Mouse (Mus musculus) MEL (cell line): Measurements from ENCODE around the gene Cspg5. TPM values are rescaled to one million over a fixed set of nuclear protein-coding genes. Genes with fewer than 3 reads are reported as not detected.

Experiments
- DNase-seq: peaks from one replicate; pipeline ENCODE4 v3.0.0; 2011; ENCODE audit warnings: low read depth, low spot score
- H3K27ac ChIP-seq: 2 replicates; pipeline ENCODE4 v1.5.1; 2012; ENCODE audit warnings: low read depth, mild to moderate bottlenecking, control low read depth, low read length, moderate library complexity; ENCODE audit not compliant: control insufficient read depth
- H3K27me3 ChIP-seq, 2 experiments: fragments of 150-350 bp in 1 of 2; sonication (generic) in 1 of 2; 2 replicates each; pipeline ENCODE4 v1.6.1; 2012; ENCODE audit warnings: low read length in 2 of 2, mild to moderate bottlenecking in 2 of 2, improper control_type of control experiment in 1 of 2, moderate library complexity in 1 of 2; ENCODE audit not compliant: insufficient read depth in 2 of 2, control insufficient read depth in 1 of 2
- H3K36me3 ChIP-seq, 2 experiments: 2 replicates each; pipeline ENCODE4 v1.6.1; 2012 to 2014; ENCODE audit warnings: low read length in 2 of 2, improper control_type of control experiment in 1 of 2, inconsistent platforms in 1 of 2, mild to moderate bottlenecking in 1 of 2; ENCODE audit not compliant: insufficient read depth in 2 of 2, control insufficient read depth in 1 of 2
- H3K4me1 ChIP-seq, 2 experiments: fragments of 150-350 bp in 1 of 2; sonication (generic) in 1 of 2; 2 replicates each; pipeline ENCODE4 v1.6.1; 2012; ENCODE audit warnings: low read length in 2 of 2, improper control_type of control experiment in 1 of 2, mild to moderate bottlenecking in 1 of 2; ENCODE audit not compliant: insufficient read depth in 2 of 2, control insufficient read depth in 1 of 2
- H3K4me3 ChIP-seq, 2 experiments: fragments of 150-350 bp in 1 of 2; sonication (generic) in 1 of 2; 2 replicates each; pipeline ENCODE4 v1.5.1; 2012; ENCODE audit warnings: low read depth in 2 of 2, low read length in 2 of 2, mild to moderate bottlenecking in 2 of 2, moderate library complexity in 2 of 2, control low read depth in 1 of 2, improper control_type of control experiment in 1 of 2; ENCODE audit not compliant: control insufficient read depth in 1 of 2, insufficient read depth in 1 of 2
- H3K79me2 ChIP-seq: 2 replicates; pipeline ENCODE4 v1.6.1; 2012; ENCODE audit warnings: mild to moderate bottlenecking, low read length, moderate library complexity; ENCODE audit not compliant: control insufficient read depth, poor library complexity, insufficient read depth
- H3K9ac ChIP-seq: 2 replicates; pipeline ENCODE4 v1.6.1; 2012; ENCODE audit warnings: low read depth, mild to moderate bottlenecking, control low read depth, low read length, moderate library complexity; ENCODE audit not compliant: control insufficient read depth, poor library complexity, severe bottlenecking
- H3K9me3 ChIP-seq: fragments of 150-350 bp; sonication (generic); replicated peaks from 2 replicates; pipeline ENCODE4 v1.6.1; 2012; ENCODE audit warnings: mild to moderate bottlenecking, low read length, improper control_type of control experiment, moderate library complexity; ENCODE audit not compliant: insufficient read depth
- BHLHE40 ChIP-seq: IDR thresholded peaks from 2 replicates; pipeline ENCODE4 v1.6.1; 2012; ENCODE audit warnings: low read depth, mild to moderate bottlenecking, inconsistent platforms, low read length, improper control_type of control experiment, borderline replicate concordance
- CHD1 ChIP-seq: IDR thresholded peaks from 2 replicates; pipeline ENCODE4 v1.6.1; 2012; ENCODE audit warnings: low read depth, mild to moderate bottlenecking, inconsistent platforms, low read length, improper control_type of control experiment
- CTCF ChIP-seq, 3 experiments: IDR thresholded peaks in 2 of 3; conservative IDR thresholded peaks in 1 of 3; 2 replicates each; pipeline ENCODE4 v1.5.1; 2011 to 2012; ENCODE audit warnings: low read length in 3 of 3, low read depth in 2 of 3, mild to moderate bottlenecking in 2 of 3, improper control_type of control experiment in 1 of 3, inconsistent platforms in 1 of 3, mixed read lengths in 1 of 3, moderate library complexity in 1 of 3; ENCODE audit not compliant: control insufficient read depth in 1 of 3, insufficient read depth in 1 of 3, poor library complexity in 1 of 3, severe bottlenecking in 1 of 3
- ETS1 ChIP-seq: IDR thresholded peaks from 2 replicates; pipeline ENCODE4 v1.6.1; 2012; ENCODE audit warnings: low read depth, mild to moderate bottlenecking, inconsistent platforms, low read length, improper control_type of control experiment, moderate library complexity
- GATA1 ChIP-seq: IDR thresholded peaks from 2 replicates; pipeline ENCODE4 v1.6.1; 2011; ENCODE audit warnings: low read depth, low read length, improper control_type of control experiment
- JUND ChIP-seq: IDR thresholded peaks from 2 replicates; pipeline ENCODE4 v1.6.1; 2011; ENCODE audit warnings: low read depth, mild to moderate bottlenecking, improper control_type of control experiment, low read length
- MAFK ChIP-seq: IDR thresholded peaks from 2 replicates; pipeline ENCODE4 v1.6.1; 2011; ENCODE audit warnings: low read depth, mild to moderate bottlenecking, low read length, improper control_type of control experiment, borderline replicate concordance
- MAZ ChIP-seq: IDR thresholded peaks from 2 replicates; pipeline ENCODE4 v1.6.1; 2012; ENCODE audit warnings: low read depth, mild to moderate bottlenecking, inconsistent platforms, low read length, improper control_type of control experiment
- MXI1 ChIP-seq: IDR thresholded peaks from 2 replicates; pipeline ENCODE4 v1.6.1; 2011; ENCODE audit warnings: mild to moderate bottlenecking, low read depth, low read length, improper control_type of control experiment
- NELFE ChIP-seq: IDR thresholded peaks from 2 replicates; pipeline ENCODE4 v1.6.1; 2011; ENCODE audit warnings: low read depth, low read length, improper control_type of control experiment
- SIN3A ChIP-seq: IDR thresholded peaks from 2 replicates; pipeline ENCODE4 v1.6.1; 2012; ENCODE audit warnings: low read length, improper control_type of control experiment, inconsistent platforms
- TBP ChIP-seq: IDR thresholded peaks from 2 replicates; pipeline ENCODE4 v1.8.0; 2011; ENCODE audit warnings: low read depth, low read length, improper control_type of control experiment
- TCF12 ChIP-seq: IDR thresholded peaks from 2 replicates; pipeline ENCODE4 v1.6.1; 2014; ENCODE audit warnings: low read depth, mild to moderate bottlenecking, inconsistent platforms, low read length, improper control_type of control experiment, moderate library complexity
- UBTF ChIP-seq: IDR thresholded peaks from 2 replicates; pipeline ENCODE4 v1.6.1; 2012; ENCODE audit warnings: low read depth, mild to moderate bottlenecking, inconsistent platforms, low read length, improper control_type of control experiment, moderate library complexity, borderline replicate concordance; ENCODE audit not compliant: insufficient read depth
- USF1 ChIP-seq: IDR thresholded peaks from 2 replicates; pipeline ENCODE4 v1.6.1; 2014; ENCODE audit warnings: low read depth, mild to moderate bottlenecking, inconsistent platforms, low read length, improper control_type of control experiment, moderate library complexity
- USF2 ChIP-seq, 2 experiments: IDR thresholded peaks; 2 replicates each; pipeline ENCODE4 v1.6.1; 2011 to 2012; ENCODE audit warnings: improper control_type of control experiment in 2 of 2, low read length in 2 of 2, borderline replicate concordance in 1 of 2, inconsistent platforms in 1 of 2, low read depth in 1 of 2, mild to moderate bottlenecking in 1 of 2; ENCODE audit not compliant: insufficient read depth in 1 of 2
- ZKSCAN1 ChIP-seq: IDR thresholded peaks from 2 replicates; pipeline ENCODE4 v1.6.1; 2012; ENCODE audit warnings: low read depth, mild to moderate bottlenecking, inconsistent platforms, low read length, improper control_type of control experiment, moderate library complexity
- ZMIZ1 ChIP-seq: IDR thresholded peaks from 2 replicates; pipeline ENCODE4 v1.6.1; 2012; ENCODE audit warnings: low read depth, mild to moderate bottlenecking, inconsistent platforms, low read length, improper control_type of control experiment, moderate library complexity
- ZNF384 ChIP-seq: IDR thresholded peaks from 2 replicates; pipeline ENCODE4 v1.6.1; 2012; ENCODE audit warnings: low read depth, mild to moderate bottlenecking, inconsistent platforms, low read length, improper control_type of control experiment
- polyA plus RNA-seq, 2 experiments: library from polyadenylated mRNA; stranded (reverse) in 1 of 2; unstranded in 1 of 2; fragments of >175 nt in 1 of 2; fragments of >200 nt in 1 of 2; gene quantifications; 2 replicates each; pipeline versions ENCODE4 v1.2.1 to v1.2.4; 2012; ENCODE audit warnings: low replicate concordance in 2 of 2, low read depth in 1 of 2; ENCODE audit not compliant: insufficient read length in 2 of 2, insufficient read depth in 1 of 2, missing spikeins in 1 of 2
- total RNA-seq: library from RNA; depleted of rRNA; stranded (reverse); fragments of 300-350 nt; gene quantifications from 2 replicates; pipeline ENCODE4 v1.2.3, GENCODE M21; 2012

Gene Cspg5
- total and polyA plus RNA-seq, 3 experiments, result 0.65 to 1.0 TPM; not detected in 1

GRCm38 (mm10) chr9:110275882-110276281 is 32.3 kb downstream of the Cspg5 start:
- Histone ChIP-seq H3K27me3 (no peaks in the 10 kb centered on the region), H3K4me3 (no peak overlapping the region), H3K9me3 (no peaks in the 10 kb centered on the region), H3K27ac (no peak overlapping the region), H3K9ac (no peak overlapping the region), H3K4me1 (peaks cover 8 to 9% of the 10 kb centered on the region in 2 experiments), H3K79me2 (no peaks in the 10 kb centered on the region), H3K36me3 (peaks cover 0 to 3% of the 10 kb centered on the region in 2 experiments; a peak in 1 of 4 replicates)
- peak; percentile 25 for DNase-seq
- TF ChIP-seq ZKSCAN1, result no peak
- TF ChIP-seq GATA1, result peak; percentile 30; the same call in 1 of the 2 replicates
- TF ChIP-seq CTCF (IDR thresholded peaks at IDR 0.05 in 2 of 3, conservative IDR thresholded peaks at IDR 0.05 in 1 of 3; ENCODE audit: control insufficient read depth in 1 of 3, insufficient read depth in 1 of 3, low read depth in 2 of 3, low read length in 3 of 3, poor library complexity in 1 of 3, severe bottlenecking in 1 of 3), result peak; percentile 35 to 42 (median 39)
- TF ChIP-seq TCF12, result no peak

- H3K9ac ChIP-seq, result no peak overlapping the region
- peaks cover 8 to 9% of the 10 kb centered on the region in 2 experiments for H3K4me1 ChIP-seq
- H3K79me2 ChIP-seq, result no peaks in the 10 kb centered on the region
- H3K36me3 ChIP-seq, result peaks cover 0 to 3% of the 10 kb centered on the region in 2 experiments; a peak in 1 of 4 replicates
- DNase-seq, result no peak
- H3K27ac ChIP-seq, result no peak overlapping the region
- H3K9me3 ChIP-seq, result no peaks in the 10 kb centered on the region
- no peak for TF ChIP-seq USF2 (IDR thresholded peaks at IDR 0.05; ENCODE audit: borderline replicate concordance in 1 of 2, insufficient read depth in 1 of 2, low read depth in 1 of 2, low read length in 2 of 2)
- TF ChIP-seq UBTF, result no peak
- no peak for TF ChIP-seq MAFK
- TF ChIP-seq JUND, result no peak
- TF ChIP-seq NELFE, result no peak
- TF ChIP-seq MXI1, result no peak
- no peak for TF ChIP-seq SIN3A
- TF ChIP-seq ZNF384, result no peak
- no peak for TF ChIP-seq TBP
- no peak for TF ChIP-seq ETS1
- TF ChIP-seq CTCF (IDR thresholded peaks at IDR 0.05 in 2 of 3, conservative IDR thresholded peaks at IDR 0.05 in 1 of 3; ENCODE audit: control insufficient read depth in 1 of 3, insufficient read depth in 1 of 3, low read depth in 2 of 3, low read length in 3 of 3, poor library complexity in 1 of 3, severe bottlenecking in 1 of 3), result no peak
- TF ChIP-seq GATA1, result no peak
- TF ChIP-seq CHD1, result no peak
- no peak for TF ChIP-seq BHLHE40
- no peak for TF ChIP-seq ZMIZ1
- TF ChIP-seq MAZ, result no peak
- TF ChIP-seq USF1, result no peak
- H3K4me3 ChIP-seq, result no peak overlapping the region
- no peaks in the 10 kb centered on the region for H3K27me3 ChIP-seq
Measured at GRCm38 (mm10) chr9:110277431-110277881, 33.9 kb downstream of the Cspg5 start.
